Mouse (Mus musculus): ENCODE data around the gene Dmbx1. TPM values are rescaled to one million over a fixed set of nuclear protein-coding genes. Genes with fewer than 3 reads are reported as not detected.

The Dmbx1 gene
- polyA plus RNA-seq, 1 experiment = 0.02 TPM

DNA sequence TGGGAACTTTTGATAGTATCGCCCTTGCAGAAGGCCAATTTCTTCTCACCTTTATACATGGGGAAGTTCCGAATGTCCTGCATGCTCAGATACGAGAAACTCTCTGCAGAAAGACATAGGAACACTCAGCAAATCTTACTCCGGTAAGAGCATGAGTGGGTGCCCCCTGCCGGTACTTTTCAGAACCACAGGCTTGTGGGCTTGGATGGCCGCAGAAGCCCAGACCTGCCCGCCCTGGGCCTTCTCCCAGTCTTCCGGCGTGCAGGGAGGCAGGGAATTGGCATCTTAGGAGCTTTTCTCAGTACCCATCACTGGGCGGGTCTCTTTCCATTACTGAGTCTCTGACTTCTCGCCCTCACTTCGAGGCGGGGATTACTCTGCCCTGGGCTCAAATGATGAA lies 44.4 kb upstream of the Dmbx1 start:
- no peaks in the 10 kb centered on the region for H3K36me3 ChIP-seq (ENCODE audit: control insufficient read depth, insufficient read depth)
- peaks cover 28% of the 10 kb centered on the region for H3K27me3 ChIP-seq (ENCODE audit: control insufficient read depth, insufficient read depth, insufficient read length)
- TF ChIP-seq MYOD1 (IDR thresholded peaks at IDR 0.05; ENCODE audit: control insufficient read depth, insufficient read length, low read depth) = no peak
- no peak for TF ChIP-seq FOSL1 (IDR thresholded peaks at IDR 0.05; ENCODE audit: insufficient read depth, low read length, poor library complexity, severe bottlenecking)
- no peak for TF ChIP-seq MYOG (IDR thresholded peaks at IDR 0.05; ENCODE audit: control insufficient read depth, extremely low read depth, insufficient read length)
- no peak for TF ChIP-seq CEBPB (IDR thresholded peaks at IDR 0.05; ENCODE audit: low read depth)
- no peak for TF ChIP-seq CTCF (IDR thresholded peaks at IDR 0.05; ENCODE audit: control insufficient read depth, insufficient read depth, insufficient read length)
- H3ac ChIP-seq (ENCODE audit: control insufficient read depth, insufficient read length, low read depth) = no peak overlapping the region
- H3K4me3 ChIP-seq (ENCODE audit: insufficient read depth, poor library complexity, severe bottlenecking) = no peak overlapping the region
- H3K79me3 ChIP-seq (ENCODE audit: low read depth) = no peaks in the 10 kb centered on the region
- H3K79me2 ChIP-seq (ENCODE audit: control insufficient read depth, insufficient read depth) = no peaks in the 10 kb centered on the region

- Histone ChIP-seq H3K4me3 (ENCODE audit: insufficient read depth, poor library complexity, severe bottlenecking) (no peak overlapping the region), H3K36me3 (ENCODE audit: control insufficient read depth, insufficient read depth) (no peaks in the 10 kb centered on the region), H3K79me3 (ENCODE audit: low read depth) (no peaks in the 10 kb centered on the region), H3ac (ENCODE audit: control insufficient read depth, insufficient read length, low read depth) (no peak overlapping the region), H3K27me3 (ENCODE audit: control insufficient read depth, insufficient read depth, insufficient read length) (peaks cover 53% of the 10 kb centered on the region), H3K79me2 (ENCODE audit: control insufficient read depth, insufficient read depth) (no peaks in the 10 kb centered on the region)
- TF ChIP-seq MYOG (IDR thresholded peaks at IDR 0.05; ENCODE audit: control insufficient read depth, extremely low read depth, insufficient read length) = no peak
- peak; percentile 76 for TF ChIP-seq CTCF (IDR thresholded peaks at IDR 0.05; ENCODE audit: control insufficient read depth, insufficient read depth, insufficient read length)
- no peak for TF ChIP-seq FOSL1 (IDR thresholded peaks at IDR 0.05; ENCODE audit: insufficient read depth, low read length, poor library complexity, severe bottlenecking)
- TF ChIP-seq MAX (IDR thresholded peaks at IDR 0.05) = no peak
- no peak for TF ChIP-seq USF1 (IDR thresholded peaks at IDR 0.05; ENCODE audit: low read depth)
Measured at GRCm38 (mm10) chr4:115980676-115981075, 41.0 kb upstream of the Dmbx1 start.

- no peaks in the 10 kb centered on the region for H3K79me2 ChIP-seq (ENCODE audit: control insufficient read depth, insufficient read depth)
- no peaks in the 10 kb centered on the region for H3K79me3 ChIP-seq (ENCODE audit: low read depth)
- H3K4me3 ChIP-seq (ENCODE audit: insufficient read depth, poor library complexity, severe bottlenecking) = no peak overlapping the region
- no peaks in the 10 kb centered on the region for H3K36me3 ChIP-seq (ENCODE audit: control insufficient read depth, insufficient read depth)
- peaks cover 63% of the 10 kb centered on the region for H3K27me3 ChIP-seq (ENCODE audit: control insufficient read depth, insufficient read depth, insufficient read length)
- TF ChIP-seq FOSL1 (IDR thresholded peaks at IDR 0.05; ENCODE audit: insufficient read depth, low read length, poor library complexity, severe bottlenecking) (no peak), CTCF (IDR thresholded peaks at IDR 0.05; ENCODE audit: control insufficient read depth, insufficient read depth, insufficient read length) (no peak), USF1 (IDR thresholded peaks at IDR 0.05; ENCODE audit: low read depth) (no peak), MYOD1 (IDR thresholded peaks at IDR 0.05; ENCODE audit: control insufficient read depth, insufficient read length, low read depth) (no peak), CEBPB (IDR thresholded peaks at IDR 0.05; ENCODE audit: low read depth) (no peak), MYOG (IDR thresholded peaks at IDR 0.05; ENCODE audit: control insufficient read depth, extremely low read depth, insufficient read length) (no peak), MAX (IDR thresholded peaks at IDR 0.05) (no peak)
- H3ac ChIP-seq (ENCODE audit: control insufficient read depth, insufficient read length, low read depth) = peak overlapping the region; percentile 25
Measured at GRCm38 (mm10) chr4:115979437-115979836, 39.7 kb upstream of the Dmbx1 start.

GRCm38 (mm10) chr4:115978911-115979310 lies 39.2 kb upstream of the Dmbx1 start:
- H3K27me3 ChIP-seq (ENCODE audit: control insufficient read depth, insufficient read depth, insufficient read length) = peaks cover 67% of the 10 kb centered on the region
- H3K79me2 ChIP-seq (ENCODE audit: control insufficient read depth, insufficient read depth) = no peaks in the 10 kb centered on the region
- no peak overlapping the region for H3K4me3 ChIP-seq (ENCODE audit: insufficient read depth, poor library complexity, severe bottlenecking)
- TF ChIP-seq MAX (IDR thresholded peaks at IDR 0.05) = no peak
- no peak for TF ChIP-seq USF1 (IDR thresholded peaks at IDR 0.05; ENCODE audit: low read depth)
- no peak for TF ChIP-seq CTCF (IDR thresholded peaks at IDR 0.05; ENCODE audit: control insufficient read depth, insufficient read depth, insufficient read length)
- no peak for TF ChIP-seq CEBPB (IDR thresholded peaks at IDR 0.05; ENCODE audit: low read depth)
- no peak for TF ChIP-seq MYOG (IDR thresholded peaks at IDR 0.05; ENCODE audit: control insufficient read depth, extremely low read depth, insufficient read length)
- TF ChIP-seq FOSL1 (IDR thresholded peaks at IDR 0.05; ENCODE audit: insufficient read depth, low read length, poor library complexity, severe bottlenecking) = no peak
- no peak for TF ChIP-seq MYOD1 (IDR thresholded peaks at IDR 0.05; ENCODE audit: control insufficient read depth, insufficient read length, low read depth)
- no peaks in the 10 kb centered on the region for H3K36me3 ChIP-seq (ENCODE audit: control insufficient read depth, insufficient read depth)
- H3ac ChIP-seq (ENCODE audit: control insufficient read depth, insufficient read length, low read depth) = no peak overlapping the region
- H3K79me3 ChIP-seq (ENCODE audit: low read depth) = no peaks in the 10 kb centered on the region

- no peaks in the 10 kb centered on the region for H3K79me3 ChIP-seq (ENCODE audit: low read depth)
- no peaks in the 10 kb centered on the region for H3K79me2 ChIP-seq (ENCODE audit: control insufficient read depth, insufficient read depth)
- H3K36me3 ChIP-seq (ENCODE audit: control insufficient read depth, insufficient read depth) = no peaks in the 10 kb centered on the region
- TF ChIP-seq MYOD1 (IDR thresholded peaks at IDR 0.05; ENCODE audit: control insufficient read depth, insufficient read length, low read depth) (no peak), MAX (IDR thresholded peaks at IDR 0.05) (no peak), CEBPB (IDR thresholded peaks at IDR 0.05; ENCODE audit: low read depth) (no peak), MYOG (IDR thresholded peaks at IDR 0.05; ENCODE audit: control insufficient read depth, extremely low read depth, insufficient read length) (no peak), CTCF (IDR thresholded peaks at IDR 0.05; ENCODE audit: control insufficient read depth, insufficient read depth, insufficient read length) (no peak), USF1 (IDR thresholded peaks at IDR 0.05; ENCODE audit: low read depth) (no peak), FOSL1 (IDR thresholded peaks at IDR 0.05; ENCODE audit: insufficient read depth, low read length, poor library complexity, severe bottlenecking) (no peak)
- H3ac ChIP-seq (ENCODE audit: control insufficient read depth, insufficient read length, low read depth) = no peak overlapping the region
- H3K27me3 ChIP-seq (ENCODE audit: control insufficient read depth, insufficient read depth, insufficient read length) = peaks cover 76% of the 10 kb centered on the region
- no peak overlapping the region for H3K4me3 ChIP-seq (ENCODE audit: insufficient read depth, poor library complexity, severe bottlenecking)
Measured at GRCm38 (mm10) chr4:115972543-115972942, 32.8 kb upstream of the Dmbx1 start.

- H3K4me3 ChIP-seq (ENCODE audit: insufficient read depth, poor library complexity, severe bottlenecking) = no peak overlapping the region
- no peak for TF ChIP-seq CEBPB (IDR thresholded peaks at IDR 0.05; ENCODE audit: low read depth)
- TF ChIP-seq MAX (IDR thresholded peaks at IDR 0.05) = no peak
- TF ChIP-seq USF1 (IDR thresholded peaks at IDR 0.05; ENCODE audit: low read depth) = no peak
- no peak for TF ChIP-seq MYOG (IDR thresholded peaks at IDR 0.05; ENCODE audit: control insufficient read depth, extremely low read depth, insufficient read length)
- TF ChIP-seq CTCF (IDR thresholded peaks at IDR 0.05; ENCODE audit: control insufficient read depth, insufficient read depth, insufficient read length) = no peak
- TF ChIP-seq FOSL1 (IDR thresholded peaks at IDR 0.05; ENCODE audit: insufficient read depth, low read length, poor library complexity, severe bottlenecking) = no peak
- no peak for TF ChIP-seq MYOD1 (IDR thresholded peaks at IDR 0.05; ENCODE audit: control insufficient read depth, insufficient read length, low read depth)
- H3K27me3 ChIP-seq (ENCODE audit: control insufficient read depth, insufficient read depth, insufficient read length) = peaks cover 47% of the 10 kb centered on the region
Measured at GRCm38 (mm10) chr4:115964446-115964845, 24.7 kb upstream of the Dmbx1 start.

More at GRCm38 (mm10) chr4:115964446-115964845, 24.7 kb upstream of the Dmbx1 start:
- no peak overlapping the region for H3ac ChIP-seq (ENCODE audit: control insufficient read depth, insufficient read length, low read depth)
- no peaks in the 10 kb centered on the region for H3K79me2 ChIP-seq (ENCODE audit: control insufficient read depth, insufficient read depth)
- no peaks in the 10 kb centered on the region for H3K36me3 ChIP-seq (ENCODE audit: control insufficient read depth, insufficient read depth)
- H3K79me3 ChIP-seq (ENCODE audit: low read depth) = no peaks in the 10 kb centered on the region

All from C2C12 (cell line).